Mouse (Mus musculus): Measurements from ENCODE around the gene Tmem28. TPM values are rescaled to one million over a fixed set of nuclear protein-coding genes. Genes with fewer than 3 reads are reported as not detected.

Gene Tmem28
- polyA plus RNA-seq (2015; fragmentation: Nextera tagmentation; extraction: Ambion mirVana) = 0.04 and 0.05 TPM in 2 replicates

GRCm38 (mm10) chrX:99820790-99821395 is at the start of gene Tmem28:
TSS of gene Tmem28 (plus strand) at chrX:99821021.

Other genes with a start within 250 kb of the Tmem28 start
- gene Eda, start 154.6 kb downstream of the Tmem28 start, polyA plus RNA-seq (2015; fragmentation: Nextera tagmentation; extraction: Ambion mirVana) = 3.5 and 4.2 TPM in 2 replicates

All from skeletal muscle tissue, postnatal 0 days (tissue).